Mouse (Mus musculus): Measurements from ENCODE around the gene Slc12a6. TPM values are rescaled to one million over a fixed set of nuclear protein-coding genes. Genes with fewer than 3 reads are reported as not detected.

Gene Slc12a6
- polyA plus RNA-seq (2011; ENCODE audit: insufficient read depth, insufficient read length, low read depth, missing spikeins): 31.9 and 32.2 TPM in 2 replicates

DNA sequence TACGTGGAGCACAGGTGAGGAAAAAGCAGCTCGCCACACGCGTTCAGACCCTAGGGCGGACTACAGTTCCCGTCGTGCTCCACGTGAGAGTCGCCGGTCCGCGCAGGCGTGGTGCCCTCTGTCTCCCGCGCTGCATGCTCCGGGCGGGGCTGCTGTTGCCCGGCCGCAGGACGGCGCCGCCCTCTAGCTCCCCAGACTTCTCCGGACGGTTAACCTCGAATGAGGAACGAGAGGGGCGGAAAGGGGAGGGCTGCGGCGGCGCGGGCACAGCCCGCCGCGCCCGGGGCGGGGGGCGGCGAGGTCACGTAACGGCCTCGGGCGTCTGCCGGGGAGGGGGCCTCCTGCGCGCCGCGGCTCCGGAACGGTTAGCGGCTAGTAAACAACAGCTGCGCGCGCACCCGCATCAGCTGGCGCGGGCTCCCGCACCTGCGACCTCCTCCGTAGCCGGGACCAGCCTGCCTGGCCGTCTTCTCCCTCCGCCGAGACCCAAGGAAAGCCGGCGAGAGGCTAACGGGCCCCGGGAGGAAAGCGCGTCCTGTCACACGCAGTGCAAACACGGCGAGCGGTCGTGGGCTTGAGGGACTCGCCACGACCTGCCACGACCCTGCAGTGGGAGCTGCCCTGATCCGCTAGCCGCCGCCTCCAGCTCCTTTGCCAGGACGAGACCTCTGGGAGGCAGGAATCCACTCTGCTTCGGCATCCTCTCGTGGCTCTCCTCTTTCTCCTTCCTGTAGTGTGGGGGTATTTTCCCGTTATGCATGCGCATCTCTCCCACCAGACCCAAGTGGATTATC lies at the start of gene Slc12a6:
TSS of gene Slc12a6 (plus strand) at position 378 of the 794 bp plus-strand sequence.
- no peaks in the 10 kb centered on the region for H3K4me1 ChIP-seq (ENCODE audit: control insufficient read depth, insufficient read depth, low read length)
- no peaks in the 10 kb centered on the region for H3K27me3 ChIP-seq (ENCODE audit: control insufficient read depth, insufficient read depth, low read length, poor library complexity, severe bottlenecking)
- H3K4me3 ChIP-seq (ENCODE audit: low read depth, low read length): peak within 1 kb of the TSS; percentile 82
- H3K9ac ChIP-seq (ENCODE audit: low read depth, poor library complexity, severe bottlenecking): peak within 1 kb of the TSS; percentile 66
- no peaks in the 10 kb centered on the region for H3K9me3 ChIP-seq (replicated peaks; ENCODE audit: control insufficient read depth, insufficient read depth, low read length, poor library complexity, severe bottlenecking)
- peak; percentile 19 for TF ChIP-seq POLR2A (IDR thresholded peaks at IDR 0.05; ENCODE audit: insufficient read depth, low read length)
- TF ChIP-seq CTCF (IDR thresholded peaks at IDR 0.05; ENCODE audit: low read depth, low read length): no peak
- TF ChIP-seq EP300 (IDR thresholded peaks at IDR 0.05; ENCODE audit: insufficient read depth, low read depth, low read length): 0 out of 2 replicates have a peak, but pooled peaks have one; percentile 17
- H3K27ac ChIP-seq (ENCODE audit: insufficient read depth, low read length): peak within 1 kb of the TSS; percentile 28
- peaks cover 5% of the 10 kb centered on the region for H3K36me3 ChIP-seq (ENCODE audit: control insufficient read depth, insufficient read depth, low read length, poor library complexity, severe bottlenecking)

DNA sequence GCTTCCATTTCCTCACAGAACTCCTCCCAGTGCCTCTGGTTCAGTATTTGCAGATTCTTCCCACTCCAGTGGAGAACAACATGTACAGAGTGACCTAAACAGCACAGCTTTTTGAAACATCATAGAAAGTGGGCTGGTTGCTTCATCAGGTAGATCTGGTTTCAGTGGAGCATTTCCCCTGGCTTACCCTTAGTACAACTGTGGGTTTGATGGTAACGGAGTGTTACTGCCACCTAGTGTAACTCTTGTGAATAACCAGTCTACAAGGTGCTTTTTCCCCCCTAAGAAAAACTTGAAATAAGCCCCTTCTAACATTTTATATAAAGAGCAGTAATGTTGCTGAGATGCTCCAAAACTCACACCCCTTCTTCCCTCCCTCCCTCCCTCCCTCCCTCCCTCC lies 49.6 kb upstream of the Slc12a6 start:
- Histone ChIP-seq H3K9me3 (replicated peaks; ENCODE audit: control insufficient read depth, insufficient read depth, low read length, poor library complexity, severe bottlenecking) (no peaks in the 10 kb centered on the region; the same call in 1 of the 2 replicates), H3K9ac (ENCODE audit: low read depth, poor library complexity, severe bottlenecking) (no peak overlapping the region), H3K36me3 (ENCODE audit: control insufficient read depth, insufficient read depth, low read length, poor library complexity, severe bottlenecking) (no peaks in the 10 kb centered on the region), H3K4me3 (ENCODE audit: low read depth, low read length) (no peak overlapping the region), H3K27me3 (ENCODE audit: control insufficient read depth, insufficient read depth, low read length, poor library complexity, severe bottlenecking) (no peaks in the 10 kb centered on the region), H3K27ac (ENCODE audit: insufficient read depth, low read length) (no peak overlapping the region), H3K4me1 (ENCODE audit: control insufficient read depth, insufficient read depth, low read length) (no peaks in the 10 kb centered on the region)
- no peak for TF ChIP-seq POLR2A (IDR thresholded peaks at IDR 0.05; ENCODE audit: insufficient read depth, low read length)
- no peak for TF ChIP-seq EP300 (IDR thresholded peaks at IDR 0.05; ENCODE audit: insufficient read depth, low read depth, low read length)
- TF ChIP-seq CTCF (IDR thresholded peaks at IDR 0.05; ENCODE audit: low read depth, low read length): peak; percentile 26

- Histone ChIP-seq H3K9ac (ENCODE audit: low read depth, poor library complexity, severe bottlenecking) (no peak overlapping the region), H3K4me3 (ENCODE audit: low read depth, low read length) (no peak overlapping the region), H3K27ac (ENCODE audit: insufficient read depth, low read length) (no peak overlapping the region), H3K9me3 (replicated peaks; ENCODE audit: control insufficient read depth, insufficient read depth, low read length, poor library complexity, severe bottlenecking) (no peaks in the 10 kb centered on the region; the same call in 1 of the 2 replicates), H3K36me3 (ENCODE audit: control insufficient read depth, insufficient read depth, low read length, poor library complexity, severe bottlenecking) (no peaks in the 10 kb centered on the region), H3K4me1 (ENCODE audit: control insufficient read depth, insufficient read depth, low read length) (no peaks in the 10 kb centered on the region), H3K27me3 (ENCODE audit: control insufficient read depth, insufficient read depth, low read length, poor library complexity, severe bottlenecking) (no peaks in the 10 kb centered on the region)
- TF ChIP-seq EP300 (IDR thresholded peaks at IDR 0.05; ENCODE audit: insufficient read depth, low read depth, low read length) (no peak), POLR2A (IDR thresholded peaks at IDR 0.05; ENCODE audit: insufficient read depth, low read length) (no peak), CTCF (IDR thresholded peaks at IDR 0.05; ENCODE audit: low read depth, low read length) (no peak)
Observed at GRCm38 (mm10) chr2:112217614-112218013, 48.0 kb upstream of the Slc12a6 start.

DNA sequence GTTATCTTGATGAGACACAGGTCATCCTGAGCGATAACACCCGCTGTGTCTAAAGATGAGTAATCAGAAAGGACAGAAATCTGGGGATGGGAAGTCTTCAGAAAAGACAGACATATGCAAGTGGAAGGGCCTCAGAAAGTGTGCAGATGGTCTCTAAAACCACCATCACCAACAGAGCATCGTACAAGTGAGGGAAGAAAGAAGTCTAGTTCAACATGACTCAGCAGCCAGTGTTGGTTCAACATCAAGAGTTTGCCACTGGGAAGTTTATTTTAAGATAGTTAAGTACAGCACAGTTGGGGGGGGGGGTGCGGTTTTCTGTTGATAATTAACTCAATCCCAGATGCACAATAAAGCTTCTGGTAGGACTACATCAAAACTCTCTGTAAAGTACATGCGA lies 44.7 kb upstream of the Slc12a6 start:
- TF ChIP-seq POLR2A (IDR thresholded peaks at IDR 0.05; ENCODE audit: insufficient read depth, low read length) (no peak), CTCF (IDR thresholded peaks at IDR 0.05; ENCODE audit: low read depth, low read length) (no peak), EP300 (IDR thresholded peaks at IDR 0.05; ENCODE audit: insufficient read depth, low read depth, low read length) (no peak)
- Histone ChIP-seq H3K36me3 (ENCODE audit: control insufficient read depth, insufficient read depth, low read length, poor library complexity, severe bottlenecking) (no peaks in the 10 kb centered on the region), H3K4me3 (ENCODE audit: low read depth, low read length) (no peak overlapping the region), H3K9ac (ENCODE audit: low read depth, poor library complexity, severe bottlenecking) (no peak overlapping the region), H3K27me3 (ENCODE audit: control insufficient read depth, insufficient read depth, low read length, poor library complexity, severe bottlenecking) (no peaks in the 10 kb centered on the region), H3K9me3 (replicated peaks; ENCODE audit: control insufficient read depth, insufficient read depth, low read length, poor library complexity, severe bottlenecking) (no peaks in the 10 kb centered on the region; the same call in 1 of the 2 replicates), H3K4me1 (ENCODE audit: control insufficient read depth, insufficient read depth, low read length) (no peaks in the 10 kb centered on the region), H3K27ac (ENCODE audit: insufficient read depth, low read length) (no peak overlapping the region)

- no peak overlapping the region for H3K9ac ChIP-seq (ENCODE audit: low read depth, poor library complexity, severe bottlenecking)
- no peaks in the 10 kb centered on the region for H3K36me3 ChIP-seq (ENCODE audit: control insufficient read depth, insufficient read depth, low read length, poor library complexity, severe bottlenecking)
- no peaks in the 10 kb centered on the region for H3K27me3 ChIP-seq (ENCODE audit: control insufficient read depth, insufficient read depth, low read length, poor library complexity, severe bottlenecking)
- TF ChIP-seq EP300 (IDR thresholded peaks at IDR 0.05; ENCODE audit: insufficient read depth, low read depth, low read length) (no peak), POLR2A (IDR thresholded peaks at IDR 0.05; ENCODE audit: insufficient read depth, low read length) (no peak), CTCF (IDR thresholded peaks at IDR 0.05; ENCODE audit: low read depth, low read length) (no peak)
- no peak overlapping the region for H3K4me3 ChIP-seq (ENCODE audit: low read depth, low read length)
- no peaks in the 10 kb centered on the region; the same call in 1 of the 2 replicates for H3K9me3 ChIP-seq (replicated peaks; ENCODE audit: control insufficient read depth, insufficient read depth, low read length, poor library complexity, severe bottlenecking)
- no peak overlapping the region for H3K27ac ChIP-seq (ENCODE audit: insufficient read depth, low read length)
- H3K4me1 ChIP-seq (ENCODE audit: control insufficient read depth, insufficient read depth, low read length): no peaks in the 10 kb centered on the region
Observed at GRCm38 (mm10) chr2:112222607-112223006, 43.0 kb upstream of the Slc12a6 start.

- Histone ChIP-seq H3K27me3 (ENCODE audit: control insufficient read depth, insufficient read depth, low read length, poor library complexity, severe bottlenecking) (no peaks in the 10 kb centered on the region), H3K36me3 (ENCODE audit: control insufficient read depth, insufficient read depth, low read length, poor library complexity, severe bottlenecking) (no peaks in the 10 kb centered on the region), H3K9ac (ENCODE audit: low read depth, poor library complexity, severe bottlenecking) (no peak overlapping the region), H3K4me1 (ENCODE audit: control insufficient read depth, insufficient read depth, low read length) (no peaks in the 10 kb centered on the region), H3K27ac (ENCODE audit: insufficient read depth, low read length) (no peak overlapping the region), H3K4me3 (ENCODE audit: low read depth, low read length) (no peak overlapping the region), H3K9me3 (replicated peaks; ENCODE audit: control insufficient read depth, insufficient read depth, low read length, poor library complexity, severe bottlenecking) (no peaks in the 10 kb centered on the region; the same call in 1 of the 2 replicates)
- no peak for TF ChIP-seq CTCF (IDR thresholded peaks at IDR 0.05; ENCODE audit: low read depth, low read length)
- no peak for TF ChIP-seq EP300 (IDR thresholded peaks at IDR 0.05; ENCODE audit: insufficient read depth, low read depth, low read length)
- no peak for TF ChIP-seq POLR2A (IDR thresholded peaks at IDR 0.05; ENCODE audit: insufficient read depth, low read length)
Observed at GRCm38 (mm10) chr2:112224356-112224755, 41.3 kb upstream of the Slc12a6 start.

All from ES-Bruce4 (cell line).